Mouse (Mus musculus): ENCODE results near the gene Wscd1. TPM values are rescaled to one million over a fixed set of nuclear protein-coding genes. Genes with fewer than 3 reads are reported as not detected.

The Wscd1 gene
- polyA plus RNA-seq, 2 experiments, result 0.09 to 0.24 TPM

DNA sequence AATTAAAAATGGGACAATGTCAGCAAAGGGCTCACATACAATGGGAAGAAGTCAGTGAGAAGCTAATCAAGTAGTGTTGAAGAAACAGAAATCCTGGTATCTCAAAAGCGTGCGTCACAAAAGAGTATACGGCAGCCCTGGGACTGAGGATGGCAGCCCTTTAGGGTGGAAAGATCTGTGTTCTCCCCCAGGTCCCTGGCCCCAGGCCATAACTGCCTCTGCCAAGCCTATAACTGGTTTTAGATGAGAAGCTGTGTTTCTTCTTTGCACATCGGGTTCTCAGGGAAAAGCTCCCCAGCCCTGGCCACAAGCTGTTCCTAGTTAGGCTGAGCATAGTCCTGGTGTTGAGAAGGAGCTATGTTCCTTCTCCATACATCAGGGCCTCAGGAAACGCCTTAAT, 72.3 kb downstream of the Wscd1 start:
- 66% methylated on average over 5 of the region's 5 CpGs for WGBS (ENCODE audit: insufficient replicate concordance)
- H3K4me2 ChIP-seq (ENCODE audit: low read depth), result no peak overlapping the region
- H3K9me3 ChIP-seq (ENCODE audit: control insufficient read depth, low read length), result no peaks in the 10 kb centered on the region
- ATAC-seq (ENCODE audit: insufficient read depth) (no peak), DNase-seq (ENCODE audit: low read depth in 3 of 3, low spot score in 3 of 3) (no peak)
- TF ChIP-seq EP300 (IDR thresholded peaks at IDR 0.05; ENCODE audit: low read depth) (no peak), CTCF (IDR thresholded peaks at IDR 0.05; ENCODE audit: low read depth) (no peak)
- no peak overlapping the region for H3K9ac ChIP-seq (replicated peaks)
- no peak overlapping the region for H3K27ac ChIP-seq
- H3K27me3 ChIP-seq (ENCODE audit: control insufficient read depth, insufficient read depth, low read length), result no peaks in the 10 kb centered on the region
- H3K36me3 ChIP-seq (replicated peaks; ENCODE audit: control insufficient read depth, insufficient read depth, low read depth), result no peaks in the 10 kb centered on the region
- H3K4me1 ChIP-seq (replicated peaks; ENCODE audit: control insufficient read depth in 2 of 2, insufficient read depth in 2 of 2, low read length in 1 of 2), result no peaks in the 10 kb centered on the region
- no peak overlapping the region for H3K4me3 ChIP-seq (ENCODE audit: insufficient read depth in 1 of 2, low read depth in 2 of 2, low read length in 2 of 2)

DNA sequence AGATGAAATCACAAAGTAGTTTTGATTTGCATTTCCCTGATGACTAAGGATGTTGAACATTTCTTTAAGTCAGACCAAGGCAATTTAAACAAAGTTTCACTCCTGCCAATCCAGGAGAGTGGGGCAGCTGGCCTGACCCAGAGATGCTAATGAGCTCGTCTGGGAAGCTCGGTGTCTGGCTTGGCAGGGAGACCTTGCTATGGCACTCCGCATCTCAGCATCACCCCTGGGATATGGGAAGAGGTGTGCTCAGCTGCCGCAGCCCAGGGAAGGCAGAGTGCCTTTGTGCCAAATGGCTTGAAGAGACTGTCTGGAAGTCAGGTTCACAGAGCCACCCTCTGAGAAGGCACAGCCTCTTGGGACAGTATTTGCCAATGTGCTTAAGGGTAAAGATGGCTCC, 75.3 kb downstream of the Wscd1 start:
- no peak overlapping the region for H3K4me2 ChIP-seq (ENCODE audit: low read depth)
- ATAC-seq (ENCODE audit: insufficient read depth) (no peak), DNase-seq (ENCODE audit: low read depth in 3 of 3, low spot score in 3 of 3) (no peak)
- WGBS (ENCODE audit: insufficient replicate concordance), result 51% methylated on average over 4 of the region's 4 CpGs
- H3K4me3 ChIP-seq (ENCODE audit: insufficient read depth in 1 of 2, low read depth in 2 of 2, low read length in 2 of 2), result no peak overlapping the region
- no peak overlapping the region for H3K9ac ChIP-seq (replicated peaks)
- no peaks in the 10 kb centered on the region for H3K4me1 ChIP-seq (replicated peaks; ENCODE audit: control insufficient read depth in 2 of 2, insufficient read depth in 2 of 2, low read length in 1 of 2)
- no peak overlapping the region for H3K27ac ChIP-seq
- H3K36me3 ChIP-seq (replicated peaks; ENCODE audit: control insufficient read depth, insufficient read depth, low read depth), result no peaks in the 10 kb centered on the region
- no peaks in the 10 kb centered on the region for H3K9me3 ChIP-seq (ENCODE audit: control insufficient read depth, low read length)
- no peaks in the 10 kb centered on the region for H3K27me3 ChIP-seq (ENCODE audit: control insufficient read depth, insufficient read depth, low read length)
- TF ChIP-seq EP300 (IDR thresholded peaks at IDR 0.05; ENCODE audit: low read depth) (no peak), CTCF (IDR thresholded peaks at IDR 0.05; ENCODE audit: low read depth) (no peak)
